Mouse (Mus musculus) MEL (cell line): ENCODE data around the gene Gm5426. TPM values are rescaled to one million over a fixed set of nuclear protein-coding genes. Genes with fewer than 3 reads are reported as not detected.

Experiments
- DNase-seq: peaks from one replicate; pipeline ENCODE4 v3.0.0; 2011; ENCODE audit warnings: low read depth, low spot score
- H3K27ac ChIP-seq: 2 replicates; pipeline ENCODE4 v1.5.1; 2012; ENCODE audit warnings: low read depth, mild to moderate bottlenecking, control low read depth, low read length, moderate library complexity; ENCODE audit not compliant: control insufficient read depth
- H3K27me3 ChIP-seq, 2 experiments: fragments of 150-350 bp in 1 of 2; sonication (generic) in 1 of 2; 2 replicates each; pipeline ENCODE4 v1.6.1; 2012; ENCODE audit warnings: low read length in 2 of 2, mild to moderate bottlenecking in 2 of 2, improper control_type of control experiment in 1 of 2, moderate library complexity in 1 of 2; ENCODE audit not compliant: insufficient read depth in 2 of 2, control insufficient read depth in 1 of 2
- H3K36me3 ChIP-seq, 2 experiments: 2 replicates each; pipeline ENCODE4 v1.6.1; 2012 to 2014; ENCODE audit warnings: low read length in 2 of 2, improper control_type of control experiment in 1 of 2, inconsistent platforms in 1 of 2, mild to moderate bottlenecking in 1 of 2; ENCODE audit not compliant: insufficient read depth in 2 of 2, control insufficient read depth in 1 of 2
- H3K4me1 ChIP-seq, 2 experiments: fragments of 150-350 bp in 1 of 2; sonication (generic) in 1 of 2; 2 replicates each; pipeline ENCODE4 v1.6.1; 2012; ENCODE audit warnings: low read length in 2 of 2, improper control_type of control experiment in 1 of 2, mild to moderate bottlenecking in 1 of 2; ENCODE audit not compliant: insufficient read depth in 2 of 2, control insufficient read depth in 1 of 2
- H3K4me3 ChIP-seq, 2 experiments: fragments of 150-350 bp in 1 of 2; sonication (generic) in 1 of 2; 2 replicates each; pipeline ENCODE4 v1.5.1; 2012; ENCODE audit warnings: low read depth in 2 of 2, low read length in 2 of 2, mild to moderate bottlenecking in 2 of 2, moderate library complexity in 2 of 2, control low read depth in 1 of 2, improper control_type of control experiment in 1 of 2; ENCODE audit not compliant: control insufficient read depth in 1 of 2, insufficient read depth in 1 of 2
- H3K79me2 ChIP-seq: 2 replicates; pipeline ENCODE4 v1.6.1; 2012; ENCODE audit warnings: mild to moderate bottlenecking, low read length, moderate library complexity; ENCODE audit not compliant: control insufficient read depth, poor library complexity, insufficient read depth
- H3K9ac ChIP-seq: 2 replicates; pipeline ENCODE4 v1.6.1; 2012; ENCODE audit warnings: low read depth, mild to moderate bottlenecking, control low read depth, low read length, moderate library complexity; ENCODE audit not compliant: control insufficient read depth, poor library complexity, severe bottlenecking
- H3K9me3 ChIP-seq: fragments of 150-350 bp; sonication (generic); replicated peaks from 2 replicates; pipeline ENCODE4 v1.6.1; 2012; ENCODE audit warnings: mild to moderate bottlenecking, low read length, improper control_type of control experiment, moderate library complexity; ENCODE audit not compliant: insufficient read depth
- CHD1 ChIP-seq: IDR thresholded peaks from 2 replicates; pipeline ENCODE4 v1.6.1; 2012; ENCODE audit warnings: low read depth, mild to moderate bottlenecking, inconsistent platforms, low read length, improper control_type of control experiment
- CTCF ChIP-seq, 3 experiments: IDR thresholded peaks in 2 of 3; conservative IDR thresholded peaks in 1 of 3; 2 replicates each; pipeline ENCODE4 v1.5.1; 2011 to 2012; ENCODE audit warnings: low read length in 3 of 3, low read depth in 2 of 3, mild to moderate bottlenecking in 2 of 3, improper control_type of control experiment in 1 of 3, inconsistent platforms in 1 of 3, mixed read lengths in 1 of 3, moderate library complexity in 1 of 3; ENCODE audit not compliant: control insufficient read depth in 1 of 3, insufficient read depth in 1 of 3, poor library complexity in 1 of 3, severe bottlenecking in 1 of 3
- E2F4 ChIP-seq: IDR thresholded peaks from 2 replicates; pipeline ENCODE4 v1.6.1; 2011; ENCODE audit warnings: low read depth, low read length, improper control_type of control experiment, borderline replicate concordance
- ELF1 ChIP-seq: IDR thresholded peaks from 2 replicates; pipeline ENCODE4 v1.6.1; 2014; ENCODE audit warnings: low read depth, mild to moderate bottlenecking, inconsistent platforms, low read length, improper control_type of control experiment, moderate library complexity
- GABPA ChIP-seq: IDR thresholded peaks from 2 replicates; pipeline ENCODE4 v1.6.1; 2012; ENCODE audit warnings: low read depth, mild to moderate bottlenecking, inconsistent platforms, low read length, improper control_type of control experiment, moderate library complexity
- HCFC1 ChIP-seq: IDR thresholded peaks from 2 replicates; pipeline ENCODE4 v1.6.1; 2012; ENCODE audit warnings: low read depth, mild to moderate bottlenecking, inconsistent platforms, low read length, improper control_type of control experiment, moderate library complexity
- JUND ChIP-seq: IDR thresholded peaks from 2 replicates; pipeline ENCODE4 v1.6.1; 2011; ENCODE audit warnings: low read depth, mild to moderate bottlenecking, improper control_type of control experiment, low read length
- KAT2A ChIP-seq: conservative IDR thresholded peaks from 2 replicates; pipeline ENCODE4 v1.6.1; 2012; ENCODE audit warnings: low read depth, low read length, improper control_type of control experiment, inconsistent platforms
- MAFK ChIP-seq: IDR thresholded peaks from 2 replicates; pipeline ENCODE4 v1.6.1; 2011; ENCODE audit warnings: low read depth, mild to moderate bottlenecking, low read length, improper control_type of control experiment, borderline replicate concordance
- MAX ChIP-seq: IDR thresholded peaks from 2 replicates; pipeline ENCODE4 v1.6.1; 2011; ENCODE audit warnings: low read length, improper control_type of control experiment
- MXI1 ChIP-seq: IDR thresholded peaks from 2 replicates; pipeline ENCODE4 v1.6.1; 2011; ENCODE audit warnings: mild to moderate bottlenecking, low read depth, low read length, improper control_type of control experiment
- MYB ChIP-seq: IDR thresholded peaks from 2 replicates; pipeline ENCODE4 v1.6.1; 2011; ENCODE audit warnings: mild to moderate bottlenecking, low read depth, low read length, improper control_type of control experiment
- MYC ChIP-seq: IDR thresholded peaks from 2 replicates; pipeline ENCODE4 v1.6.1; 2011; ENCODE audit warnings: low read depth, mild to moderate bottlenecking, low read length, improper control_type of control experiment, moderate library complexity
- NRF1 ChIP-seq: IDR thresholded peaks from 2 replicates; pipeline ENCODE4 v1.6.1; 2014; ENCODE audit warnings: low read depth, mild to moderate bottlenecking, inconsistent platforms, low read length, improper control_type of control experiment, moderate library complexity; ENCODE audit not compliant: poor library complexity, insufficient read depth, severe bottlenecking
- POLR2A ChIP-seq, 2 experiments: IDR thresholded peaks; 2 replicates each; pipeline ENCODE4 v1.6.1; 2011 to 2012; ENCODE audit warnings: low read length in 2 of 2, mild to moderate bottlenecking in 2 of 2, control low read depth in 1 of 2, improper control_type of control experiment in 1 of 2, low read depth in 1 of 2, moderate library complexity in 1 of 2; ENCODE audit not compliant: control insufficient read depth in 1 of 2, insufficient read depth in 1 of 2, poor library complexity in 1 of 2
- RAD21 ChIP-seq: IDR thresholded peaks from 2 replicates; pipeline ENCODE4 v1.6.1; 2011; ENCODE audit warnings: mild to moderate bottlenecking, low read depth, low read length, improper control_type of control experiment
- RCOR1 ChIP-seq: IDR thresholded peaks from 2 replicates; pipeline ENCODE4 v1.6.1; 2012; ENCODE audit warnings: low read depth, mild to moderate bottlenecking, inconsistent platforms, low read length, improper control_type of control experiment
- TAL1 ChIP-seq: IDR thresholded peaks from 2 replicates; pipeline ENCODE4 v1.6.1; 2012; ENCODE audit warnings: mild to moderate bottlenecking, inconsistent platforms, low read length, moderate library complexity, mixed read lengths
- TBP ChIP-seq: IDR thresholded peaks from 2 replicates; pipeline ENCODE4 v1.8.0; 2011; ENCODE audit warnings: low read depth, low read length, improper control_type of control experiment
- TCF12 ChIP-seq: IDR thresholded peaks from 2 replicates; pipeline ENCODE4 v1.6.1; 2014; ENCODE audit warnings: low read depth, mild to moderate bottlenecking, inconsistent platforms, low read length, improper control_type of control experiment, moderate library complexity
- UBTF ChIP-seq: IDR thresholded peaks from 2 replicates; pipeline ENCODE4 v1.6.1; 2012; ENCODE audit warnings: low read depth, mild to moderate bottlenecking, inconsistent platforms, low read length, improper control_type of control experiment, moderate library complexity, borderline replicate concordance; ENCODE audit not compliant: insufficient read depth
- USF1 ChIP-seq: IDR thresholded peaks from 2 replicates; pipeline ENCODE4 v1.6.1; 2014; ENCODE audit warnings: low read depth, mild to moderate bottlenecking, inconsistent platforms, low read length, improper control_type of control experiment, moderate library complexity
- ZKSCAN1 ChIP-seq: IDR thresholded peaks from 2 replicates; pipeline ENCODE4 v1.6.1; 2012; ENCODE audit warnings: low read depth, mild to moderate bottlenecking, inconsistent platforms, low read length, improper control_type of control experiment, moderate library complexity
- ZMIZ1 ChIP-seq: IDR thresholded peaks from 2 replicates; pipeline ENCODE4 v1.6.1; 2012; ENCODE audit warnings: low read depth, mild to moderate bottlenecking, inconsistent platforms, low read length, improper control_type of control experiment, moderate library complexity
- ZNF384 ChIP-seq: IDR thresholded peaks from 2 replicates; pipeline ENCODE4 v1.6.1; 2012; ENCODE audit warnings: low read depth, mild to moderate bottlenecking, inconsistent platforms, low read length, improper control_type of control experiment
- polyA plus RNA-seq, 2 experiments: library from polyadenylated mRNA; stranded (reverse) in 1 of 2; unstranded in 1 of 2; fragments of >175 nt in 1 of 2; fragments of >200 nt in 1 of 2; gene quantifications; 2 replicates each; pipeline versions ENCODE4 v1.2.1 to v1.2.4; 2012; ENCODE audit warnings: low replicate concordance in 2 of 2, low read depth in 1 of 2; ENCODE audit not compliant: insufficient read length in 2 of 2, insufficient read depth in 1 of 2, missing spikeins in 1 of 2
- total RNA-seq: library from RNA; depleted of rRNA; stranded (reverse); fragments of 300-350 nt; gene quantifications from 2 replicates; pipeline ENCODE4 v1.2.3, GENCODE M21; 2012

Gm5426 gene
- total and polyA plus RNA-seq, 3 experiments, result 1.0 TPM; not detected in 2

- H3K9me3 ChIP-seq, result no peaks in the 10 kb centered on the region
- TF ChIP-seq HCFC1 (no peak), TCF12 (no peak), CTCF (IDR thresholded peaks at IDR 0.05 in 2 of 3, conservative IDR thresholded peaks at IDR 0.05 in 1 of 3; ENCODE audit: control insufficient read depth in 1 of 3, insufficient read depth in 1 of 3, low read depth in 2 of 3, low read length in 3 of 3, poor library complexity in 1 of 3, severe bottlenecking in 1 of 3) (no peak), JUND (no peak), MYB (no peak), TAL1 (no peak), CHD1 (no peak), MXI1 (no peak), MAX (no peak), ZNF384 (no peak), ZMIZ1 (no peak)
- H3K4me3 ChIP-seq, result no peak overlapping the region
- H3K27ac ChIP-seq, result no peak overlapping the region
- no peaks in the 10 kb centered on the region; a peak in 1 of 4 replicates for H3K27me3 ChIP-seq
- no peaks in the 10 kb centered on the region for H3K79me2 ChIP-seq
- H3K9ac ChIP-seq, result no peak overlapping the region
- H3K36me3 ChIP-seq, result no peaks in the 10 kb centered on the region; a peak in 1 of 4 replicates
- no peak for DNase-seq
- H3K4me1 ChIP-seq, result peaks cover 0 to 4% of the 10 kb centered on the region in 2 experiments; a peak in 2 of 4 replicates
Observed at GRCm38 (mm10) chr10:96125771-96126454, 10.5 kb upstream of the Gm5426 start.

DNA sequence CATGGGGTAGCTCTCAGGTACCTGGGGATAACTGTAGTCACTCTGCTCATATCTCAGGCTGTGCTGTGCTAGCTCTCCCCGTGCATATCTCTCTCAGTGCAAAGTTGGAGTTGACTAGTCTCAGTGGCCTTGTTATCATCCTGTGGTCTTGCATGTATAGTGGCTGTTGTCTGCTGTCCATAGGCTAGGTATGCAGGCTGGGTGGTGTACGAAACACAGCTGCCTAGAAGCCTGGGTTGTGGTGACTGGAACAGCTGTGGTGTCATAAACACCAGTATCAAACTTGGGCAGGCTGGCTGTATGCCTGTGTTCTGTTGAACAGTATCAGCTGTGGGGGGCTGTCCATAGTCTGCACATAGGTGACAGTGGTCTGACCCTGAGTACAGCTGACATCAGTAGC is 7.2 kb upstream of the Gm5426 start:
- TF ChIP-seq E2F4 (no peak), UBTF (no peak), ELF1 (no peak), POLR2A (IDR thresholded peaks at IDR 0.05; ENCODE audit: control insufficient read depth in 1 of 2, insufficient read depth in 1 of 2, low read depth in 1 of 2, low read length in 2 of 2, poor library complexity in 1 of 2) (no peak), ZKSCAN1 (no peak), RCOR1 (no peak), TBP (no peak), MXI1 (no peak), USF1 (no peak), MAFK (no peak), MYC (no peak), RAD21 (no peak), NRF1 (no peak), HCFC1 (no peak), GABPA (no peak), MYB (no peak), KAT2A (no peak)
- Histone ChIP-seq H3K4me1 (peaks cover 0 to 4% of the 10 kb centered on the region in 2 experiments; a peak in 2 of 4 replicates), H3K36me3 (no peaks in the 10 kb centered on the region), H3K9me3 (no peaks in the 10 kb centered on the region), H3K27ac (no peak overlapping the region), H3K4me3 (no peak overlapping the region), H3K79me2 (no peaks in the 10 kb centered on the region), H3K9ac (no peak overlapping the region), H3K27me3 (no peaks in the 10 kb centered on the region; a peak in 1 of 4 replicates)
- DNase-seq, result no peak
